Mouse (Mus musculus) kidney, adult 11 months (tissue): ENCODE measurements around the gene Cnnm2.
A peak's percentile ranks its signal among the peaks of the same experiment; 100 is the strongest.

Experiments
- DNase-seq: peaks from one replicate; pipeline ENCODE4 v3.0.0; 2022

The Cnnm2 gene

GRCm38 (mm10) chr19:46887811-46888527, 126.6 kb downstream of the Cnnm2 start:
- DNase-seq: no peak

- DNase-seq: no peak
Observed at GRCm38 (mm10) chr19:46889666-46890065, 128.3 kb downstream of the Cnnm2 start.

GRCm38 (mm10) chr19:46890657-46891056, 129.3 kb downstream of the Cnnm2 start:
- DNase-seq: no peak

GRCm38 (mm10) chr19:46892856-46893255, 131.5 kb downstream of the Cnnm2 start:
- DNase-seq: no peak

GRCm38 (mm10) chr19:46893484-46893883, 132.1 kb downstream of the Cnnm2 start:
- DNase-seq: no peak

DNA sequence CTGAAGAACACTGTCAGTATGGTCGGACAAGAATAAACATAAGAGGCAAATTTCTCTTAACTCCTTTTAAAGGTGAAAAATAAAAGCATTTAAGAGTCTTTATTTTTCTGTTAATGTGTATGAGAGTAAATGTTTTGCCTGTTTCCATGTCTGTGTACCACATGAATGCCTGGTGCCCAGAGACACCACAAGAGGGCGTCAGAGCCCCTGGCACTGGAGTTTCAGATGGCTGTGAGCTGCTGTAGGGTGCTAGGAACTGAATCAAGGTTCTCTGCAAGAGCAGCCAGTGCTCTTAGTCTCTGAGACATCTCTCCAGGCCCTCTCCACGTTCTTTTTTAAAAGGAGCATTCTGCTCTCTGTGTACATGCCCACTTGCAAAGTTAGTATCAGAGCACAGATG, 135.7 kb downstream of the Cnnm2 start:
- no peak for DNase-seq

DNA sequence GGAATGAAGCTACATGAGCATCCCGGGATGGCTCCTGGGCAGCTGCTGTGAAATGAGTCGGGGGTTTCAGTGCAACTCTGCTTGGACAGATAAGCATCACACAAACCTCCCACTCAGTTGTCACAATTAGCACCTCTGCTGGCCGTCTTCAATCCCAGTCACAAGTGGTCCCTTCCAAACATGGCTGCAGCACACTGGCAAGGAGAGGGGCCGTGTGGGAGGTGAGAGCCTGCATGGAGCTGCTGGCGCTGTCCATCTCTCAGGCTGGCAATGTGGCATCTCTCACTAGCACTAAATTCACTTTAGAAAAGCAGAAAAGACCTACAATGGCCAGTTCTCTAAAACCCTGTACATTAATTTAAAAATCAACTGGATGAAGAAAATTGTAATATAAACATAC, 136.8 kb downstream of the Cnnm2 start:
- no peak for DNase-seq

- DNase-seq: peak; percentile 36
Observed at GRCm38 (mm10) chr19:46899306-46899705, 137.9 kb downstream of the Cnnm2 start.

DNA sequence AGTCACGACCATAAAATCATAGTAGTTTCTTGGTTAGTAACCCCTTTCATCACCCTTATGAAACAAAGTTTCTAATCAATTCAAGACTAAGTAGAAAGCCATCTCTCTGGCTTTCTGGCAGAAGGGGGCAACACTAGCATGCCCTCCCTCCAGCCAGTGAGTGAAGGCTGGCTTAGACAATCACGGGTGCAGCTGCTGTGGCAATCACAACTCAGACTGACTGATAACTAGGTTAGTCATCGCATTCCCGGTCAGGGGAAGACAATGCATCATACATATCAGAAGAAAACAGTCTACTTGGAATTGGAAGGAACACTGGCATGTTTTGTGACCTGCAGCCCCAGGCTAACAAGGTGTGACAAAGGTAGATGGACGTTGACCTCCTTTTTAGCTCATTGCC, 138.5 kb downstream of the Cnnm2 start:
- no peak for DNase-seq

- DNase-seq: no peak
Observed at GRCm38 (mm10) chr19:46900786-46901185, 139.4 kb downstream of the Cnnm2 start.

DNA sequence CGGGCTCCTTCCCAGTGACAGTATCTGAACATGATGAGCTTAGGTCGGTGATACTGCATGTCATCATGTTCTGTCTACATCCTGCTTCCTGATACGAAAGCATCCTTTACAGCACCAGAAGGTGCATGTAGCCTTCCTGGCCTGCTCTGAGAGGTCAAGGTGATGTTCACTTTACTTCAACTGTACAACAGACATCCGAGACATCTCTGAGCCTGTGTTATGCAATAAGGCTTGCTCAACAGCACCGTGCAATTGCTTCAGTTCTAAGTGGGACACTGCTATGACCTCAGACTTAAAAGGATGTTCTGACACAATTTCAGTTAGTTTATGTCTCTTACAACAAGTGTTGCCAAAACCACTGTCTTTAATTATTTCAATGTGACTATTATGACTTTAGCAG, 139.9 kb downstream of the Cnnm2 start:
- DNase-seq: no peak

DNA sequence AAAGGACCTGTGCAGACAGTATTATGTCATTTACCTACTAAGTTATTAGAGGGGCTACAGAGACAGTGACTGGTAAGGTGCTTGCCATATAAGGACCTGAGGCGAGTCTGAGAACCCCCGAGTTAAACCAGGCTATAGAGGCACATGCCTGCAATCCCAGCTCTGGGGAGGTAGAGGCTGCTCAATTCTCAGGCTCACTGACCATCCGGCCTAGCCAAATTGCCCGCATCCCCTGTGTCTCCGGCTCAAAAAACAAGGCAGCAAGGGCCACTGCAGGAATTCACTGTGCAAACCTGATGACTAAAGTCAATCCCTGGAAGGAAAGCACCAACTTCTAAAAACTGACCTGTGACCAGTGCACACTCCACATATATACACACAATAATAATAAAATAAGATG, 142.0 kb downstream of the Cnnm2 start:
- no peak for DNase-seq

GRCm38 (mm10) chr19:46904907-46905306, 143.5 kb downstream of the Cnnm2 start:
- no peak for DNase-seq

DNA sequence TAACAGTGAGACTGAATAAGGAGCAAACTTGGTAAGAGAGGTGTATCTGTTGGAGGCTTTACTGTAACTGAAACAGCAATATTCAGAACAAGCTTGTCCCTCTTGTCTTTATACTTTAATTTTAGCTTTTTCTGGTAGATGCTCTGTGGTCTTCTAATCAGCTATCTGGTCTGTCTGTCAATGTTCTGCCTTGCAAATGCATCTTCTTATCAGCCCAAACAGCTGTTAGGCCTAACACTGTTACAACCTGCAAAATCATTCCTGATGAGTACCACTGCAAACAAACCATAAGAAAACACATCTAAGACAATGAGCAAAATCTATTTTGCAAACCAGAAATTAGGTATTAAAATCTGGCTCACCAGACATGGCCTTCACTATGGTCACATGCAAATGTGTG, 144.0 kb downstream of the Cnnm2 start:
- no peak for DNase-seq

DNA sequence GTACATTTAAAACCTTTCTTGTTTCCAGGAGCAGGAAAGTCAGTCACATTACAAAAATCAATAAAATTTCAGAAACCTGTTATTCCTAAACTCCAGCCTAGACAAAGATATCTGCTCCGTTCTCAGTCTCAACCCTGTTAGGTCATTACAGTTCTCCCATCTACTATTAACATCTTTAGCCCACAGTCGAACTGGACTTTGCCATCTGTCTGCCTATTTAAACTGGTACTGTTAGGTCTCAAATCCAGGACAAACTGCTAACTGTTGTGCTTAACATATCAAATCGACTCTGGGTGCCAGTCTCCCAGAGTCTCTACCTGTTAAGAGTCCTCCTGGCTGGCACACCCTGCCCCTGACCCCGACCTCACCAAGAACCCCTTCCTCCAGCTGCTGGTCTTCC, 144.6 kb downstream of the Cnnm2 start:
- DNase-seq: no peak

DNA sequence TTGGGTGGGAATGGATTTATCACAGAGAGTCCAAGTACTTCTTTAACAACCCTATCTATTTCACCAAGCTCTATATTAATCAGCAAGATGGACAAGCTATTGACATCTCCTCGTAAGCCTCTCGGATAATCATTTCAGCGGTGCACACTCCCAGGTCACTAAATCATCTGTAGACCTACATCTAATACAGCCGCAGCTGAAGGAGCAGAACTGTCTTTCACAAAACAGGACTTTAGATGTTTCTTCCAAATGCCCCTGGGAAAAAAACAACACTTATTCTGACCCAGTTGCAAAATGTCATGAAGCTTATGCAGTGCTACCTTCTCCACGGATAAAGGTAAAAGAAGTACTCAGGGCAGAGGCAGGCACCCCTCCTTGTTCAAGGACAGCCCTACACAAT, 146.8 kb downstream of the Cnnm2 start:
- DNase-seq: no peak

GRCm38 (mm10) chr19:46908977-46909376, 147.6 kb downstream of the Cnnm2 start:
- no peak for DNase-seq

DNA sequence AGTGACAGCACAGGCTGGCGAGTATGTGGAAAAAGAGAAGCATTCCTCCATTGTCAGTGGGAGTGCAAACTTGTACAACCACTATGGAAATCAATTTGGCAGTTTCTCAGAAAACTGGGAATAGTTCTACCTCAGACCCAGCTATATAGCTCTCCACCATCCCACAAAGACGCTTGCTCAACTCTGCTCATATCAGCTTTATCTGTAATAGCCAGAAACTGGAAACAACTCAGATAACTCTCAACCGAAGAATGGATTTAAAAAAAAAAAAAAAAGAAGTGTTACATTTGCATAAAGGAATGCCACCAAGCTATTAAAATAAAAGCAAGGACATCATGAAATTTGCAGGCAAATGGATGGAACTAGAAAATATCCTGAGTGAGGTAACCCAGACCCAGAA, 150.1 kb downstream of the Cnnm2 start:
- DNase-seq: no peak

GRCm38 (mm10) chr19:46913626-46914025, 152.2 kb downstream of the Cnnm2 start:
- no peak for DNase-seq

DNA sequence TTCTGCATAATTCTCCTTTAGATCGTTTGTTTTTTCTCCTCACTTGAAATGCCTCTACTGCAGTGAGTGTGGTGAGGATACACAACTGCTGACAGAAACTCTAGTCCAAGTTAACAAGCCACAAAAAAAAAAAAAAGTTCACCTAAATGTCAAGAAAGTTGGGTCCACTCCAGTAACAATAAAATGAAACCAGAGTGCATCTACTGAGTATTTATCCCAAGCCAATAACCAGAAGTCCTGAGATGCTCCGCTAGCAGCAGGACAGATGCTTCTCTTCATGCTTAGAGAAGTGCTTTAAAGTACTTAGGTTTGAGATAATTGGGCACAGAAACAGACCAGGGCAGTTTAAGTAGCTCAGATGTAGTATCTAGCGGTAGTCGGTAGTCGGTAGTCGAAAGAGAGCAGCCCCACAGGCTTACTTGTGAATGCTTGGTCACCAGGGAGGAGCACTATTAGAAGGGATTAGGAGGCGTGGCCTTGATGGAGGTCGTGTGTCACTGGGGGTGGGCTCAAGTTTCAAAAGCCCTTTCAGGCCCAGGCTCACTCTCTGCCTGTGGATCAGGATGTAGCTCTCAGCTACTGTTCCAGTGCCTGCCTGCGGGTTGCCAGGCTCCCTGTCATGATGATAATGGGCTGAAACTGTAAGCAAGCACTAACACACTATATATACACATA, 154.1 kb downstream of the Cnnm2 start:
- DNase-seq: no peak

DNA sequence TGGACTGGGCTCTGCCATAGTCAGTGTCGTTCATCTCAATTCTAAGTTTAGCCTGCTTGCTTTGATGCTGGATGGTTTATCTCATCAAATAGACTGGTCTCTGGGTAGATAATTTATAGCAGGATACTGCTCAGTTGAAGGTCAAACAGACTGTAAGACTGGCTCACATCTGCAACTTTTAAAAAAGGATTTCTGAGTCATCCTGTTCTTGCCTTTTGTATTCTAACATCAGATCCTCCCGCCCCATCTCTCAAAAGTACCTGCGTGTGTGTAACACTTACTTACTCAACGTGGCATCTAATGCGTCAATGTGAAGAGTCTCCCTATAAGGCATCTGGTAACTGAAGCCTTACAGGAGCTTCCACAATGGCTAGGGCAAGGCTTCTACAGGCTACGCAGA, 159.2 kb downstream of the Cnnm2 start:
- DNase-seq: no peak

- no peak for DNase-seq
Observed at GRCm38 (mm10) chr19:46926357-46926756, 165.0 kb downstream of the Cnnm2 start.

GRCm38 (mm10) chr19:46926951-46927350, 165.6 kb downstream of the Cnnm2 start:
- DNase-seq: no peak

DNA sequence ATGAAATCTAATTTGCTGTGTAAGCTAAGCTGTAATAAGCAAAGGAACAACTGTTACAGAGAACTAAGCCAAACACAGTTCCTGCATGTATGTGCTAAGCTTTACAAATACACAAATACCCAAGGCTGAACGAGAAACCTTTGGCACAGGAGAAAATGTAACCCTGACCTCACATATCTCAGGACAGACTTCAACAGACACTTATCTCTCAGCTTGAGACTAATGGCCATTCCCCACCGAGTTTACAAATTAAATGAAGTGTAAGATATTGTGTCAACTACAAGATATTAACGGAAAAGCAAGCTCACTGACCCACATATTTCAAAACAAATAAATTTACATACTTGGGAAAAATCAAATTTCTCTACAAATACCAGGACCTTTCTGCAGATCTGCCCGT, 166.7 kb downstream of the Cnnm2 start:
- no peak for DNase-seq

- peak; percentile 74 for DNase-seq
Observed at GRCm38 (mm10) chr19:46929044-46929587, 167.7 kb downstream of the Cnnm2 start.
